In the genomic region with DNA sequence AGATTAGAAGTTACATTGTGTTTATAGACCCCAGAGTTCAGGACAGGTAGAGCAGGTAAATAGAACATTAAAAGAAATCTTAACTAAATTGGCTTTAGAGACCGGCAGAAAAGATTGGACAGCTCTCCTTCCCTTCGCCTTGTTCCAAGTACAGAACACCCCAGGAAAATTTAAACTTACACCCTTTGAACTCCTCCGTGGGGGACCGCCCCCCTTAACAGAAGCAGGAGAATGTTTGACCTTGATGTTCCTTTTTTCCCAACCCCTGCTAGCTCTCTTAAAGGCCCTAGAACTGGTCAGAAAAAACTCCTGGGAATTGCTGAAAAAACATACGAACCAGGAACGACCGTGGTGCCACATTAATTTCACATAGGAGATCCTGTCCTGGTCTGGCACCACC, we compare ENCODE assay signal across 6 mouse cellular contexts.
DNase-seq lines count a peak whose midpoint lies in the region; TF ChIP-seq lines count a peak whose summit lies in the region.
"Not testable (repeated sequence)": the region's sequence is repeated elsewhere in the genome, so short reads cannot be mapped to it uniquely, and the experiment has no call there.

No protein-coding gene starts in this region.

- not testable (repeated sequence) for H3K36me3 ChIP-seq in ES-E14 (ENCODE audit: control insufficient read depth, insufficient read depth, low read length, poor library complexity, severe bottlenecking); kidney, adult 2 months (ENCODE audit: control insufficient read depth, insufficient read depth, low read length); testis, adult 2 months (ENCODE audit: control insufficient read depth, insufficient read depth, low read length)

- not testable (repeated sequence) for H3K9me3 ChIP-seq in ES-E14 (ENCODE audit: control insufficient read depth, insufficient read depth, low read depth, low read length)

- TF ChIP-seq POLR2A in kidney, adult 2 months (IDR thresholded peaks at IDR 0.05; ENCODE audit: low read depth, low read length); testis, adult 2 months (IDR thresholded peaks at IDR 0.05; ENCODE audit: control insufficient read depth, low read depth, low read length): not testable (repeated sequence)

- 0 out of 2 replicates have a peak overlapping the region, but pooled peaks have one; percentile 19 for H3K27ac ChIP-seq in ES-E14 (ENCODE audit: insufficient read depth, low read depth, low read length, poor library complexity, severe bottlenecking)
- H3K27ac ChIP-seq in kidney, adult 2 months (ENCODE audit: insufficient read depth, low read depth, low read length): peak overlapping the region; percentile 88
- H3K27ac ChIP-seq in testis, adult 2 months (ENCODE audit: control insufficient read depth, insufficient read depth, low read depth, low read length): peak overlapping the region; percentile 28; the same call in 1 of the 2 replicates

- not testable (repeated sequence) for H3K9ac ChIP-seq in ES-E14 (ENCODE audit: insufficient read depth, low read depth, low read length, poor library complexity, severe bottlenecking)

- not testable (repeated sequence) for H3K4me1 ChIP-seq in ES-E14 (ENCODE audit: control insufficient read depth in 2 of 2, insufficient read depth in 2 of 2, low read length in 2 of 2, poor library complexity in 1 of 2); kidney, adult 2 months (ENCODE audit: control insufficient read depth, insufficient read depth, low read length); testis, adult 2 months (ENCODE audit: control insufficient read depth, insufficient read depth, low read length)

- not testable (repeated sequence) for H3K27me3 ChIP-seq in kidney, adult 2 months (replicated peaks; ENCODE audit: control insufficient read depth, insufficient read depth, low read length); testis, adult 2 months (ENCODE audit: control insufficient read depth, insufficient read depth, low read length)

- not testable (repeated sequence) for H3K4me3 ChIP-seq in ES-E14 (ENCODE audit: insufficient read depth in 1 of 2, low read depth in 1 of 2, low read length in 2 of 2, poor library complexity in 1 of 2, severe bottlenecking in 1 of 2); kidney, adult 2 months (ENCODE audit: insufficient read depth, low read depth, low read length); testis, adult 2 months (ENCODE audit: control insufficient read depth, low read depth, low read length)

- 59% methylated on average over 7 of the region's 7 CpGs for WGBS in kidney, adult 2 months

- in situ Hi-C loops in ES-E14 (cut with MboI; ENCODE audit: low sequenced_read_pairs in 2 of 2, unreplicated experiment in 2 of 2): not testable (repeated sequence)

- DNase-seq in ES-E14 (ENCODE audit: low read depth, low spot score): not testable (repeated sequence)
- DNase-seq in heart, adult 11 months: peak; percentile 39
- peak; percentile 47 for DNase-seq in kidney, adult 11 months
- peak; percentile 62 for DNase-seq in kidney, adult 2 months
- DNase-seq in kidney, adult 9 months: peak; percentile 68

- TF ChIP-seq CTCF in kidney, adult 2 months (conservative IDR thresholded peaks at IDR 0.05; ENCODE audit: insufficient read depth, insufficient read length, low read depth, low read length); testis, adult 2 months (IDR thresholded peaks at IDR 0.05; ENCODE audit: control insufficient read depth, insufficient read depth, insufficient replicate concordance, low read depth, low read length): not testable (repeated sequence)

Comparison
In these comparisons a context has a peak if more than half of its experiments do, and no peak if none do; other contexts are left out.
1. H3K27ac ChIP-seq: peak in every context shown above with its lines; median percentile 88 in kidney, adult 2 months; 28 in testis, adult 2 months; 19 in ES-E14.